Mouse (Mus musculus): Measurements from ENCODE around the gene Ube2q2. TPM values are rescaled to one million over a fixed set of nuclear protein-coding genes. Genes with fewer than 3 reads are reported as not detected.
"Not testable (repeated sequence)": the region's sequence is repeated elsewhere in the genome, so short reads cannot be mapped to it uniquely, and the experiment has no call there.

The Ube2q2 gene
- total RNA-seq, 2 experiments from 2014 or later = 39.2 to 39.6 TPM

GRCm38 (mm10) chr9:55236235-55237165, 87.8 kb downstream of the Ube2q2 start:
- no peak for DNase-seq

DNA sequence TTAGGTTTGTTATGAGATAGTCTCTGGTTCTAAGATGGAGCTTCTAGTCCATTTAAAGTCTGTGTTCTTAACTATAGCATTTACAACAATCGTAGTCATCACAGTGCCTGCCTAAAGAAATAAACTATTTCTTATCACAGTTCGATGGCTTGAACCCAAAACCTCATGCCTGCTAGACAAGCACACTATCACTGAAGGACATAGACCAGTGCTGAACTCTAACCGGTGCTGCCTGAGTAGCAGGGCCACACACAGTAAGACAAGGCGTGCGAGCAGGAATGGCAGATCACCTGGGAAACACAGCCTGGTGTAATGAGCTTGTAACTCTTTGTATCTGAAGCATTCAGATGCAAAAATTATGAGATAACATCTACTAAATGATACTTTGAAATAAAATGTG, 92.2 kb downstream of the Ube2q2 start:
- DNase-seq = no peak

DNA sequence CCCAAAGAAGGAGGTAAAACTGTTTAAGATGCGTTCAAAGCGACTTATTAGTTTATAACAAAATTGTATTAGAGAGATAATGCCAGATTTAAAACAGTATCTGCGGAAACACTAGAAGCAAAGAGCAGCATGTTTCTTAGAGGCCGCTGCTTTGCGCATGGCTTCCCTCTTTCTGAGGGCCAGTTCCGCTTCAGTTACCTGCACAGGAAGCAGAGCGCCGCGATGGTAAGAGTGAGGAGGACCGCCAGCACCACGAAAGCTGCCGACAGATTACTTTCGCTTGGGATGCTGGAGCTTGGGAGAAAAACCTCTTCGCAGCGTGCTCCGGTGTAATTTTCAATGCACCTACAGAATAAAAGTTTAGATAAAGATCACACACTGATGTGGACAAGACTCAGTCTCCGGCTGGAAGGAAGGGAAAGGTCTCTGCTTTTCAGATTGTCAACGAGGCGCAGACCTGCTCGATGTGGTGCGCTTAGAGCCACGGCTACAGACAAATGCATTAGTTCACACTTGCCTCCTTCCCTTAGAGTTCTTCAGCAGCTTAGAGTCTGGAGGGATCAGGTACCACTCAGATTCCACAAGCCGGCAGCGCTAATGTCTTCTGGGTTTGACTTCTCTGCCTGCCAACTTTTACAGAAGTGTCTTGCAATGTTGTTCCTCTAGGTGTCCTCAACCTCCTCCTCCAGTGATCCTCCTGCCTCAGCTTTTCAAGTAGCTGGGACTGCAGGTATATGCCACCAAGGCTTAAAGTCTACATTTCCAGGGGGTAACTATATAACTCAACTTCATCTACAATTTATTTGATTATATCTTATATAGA, 93.4 kb downstream of the Ube2q2 start:
- DNase-seq = no peak

DNA sequence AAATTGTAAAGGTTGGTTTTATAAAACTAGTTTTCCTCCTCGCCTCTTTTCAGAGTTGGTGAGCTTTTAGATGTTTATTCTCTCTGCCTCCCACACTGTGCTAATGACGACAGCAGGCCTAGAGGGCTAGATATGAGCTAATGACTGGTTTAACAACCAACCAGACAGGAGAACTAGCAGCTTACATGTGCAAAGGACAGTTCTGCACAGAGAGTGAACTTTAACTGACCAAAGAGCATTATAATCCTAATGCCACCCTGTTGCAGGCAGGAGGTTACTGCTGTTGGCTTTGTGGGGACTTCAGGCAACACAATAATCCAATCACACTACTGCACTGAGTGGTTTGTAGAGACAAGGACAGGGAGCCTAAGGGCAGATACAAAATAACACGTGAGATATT, 94.6 kb downstream of the Ube2q2 start:
- no peak for DNase-seq

DNA sequence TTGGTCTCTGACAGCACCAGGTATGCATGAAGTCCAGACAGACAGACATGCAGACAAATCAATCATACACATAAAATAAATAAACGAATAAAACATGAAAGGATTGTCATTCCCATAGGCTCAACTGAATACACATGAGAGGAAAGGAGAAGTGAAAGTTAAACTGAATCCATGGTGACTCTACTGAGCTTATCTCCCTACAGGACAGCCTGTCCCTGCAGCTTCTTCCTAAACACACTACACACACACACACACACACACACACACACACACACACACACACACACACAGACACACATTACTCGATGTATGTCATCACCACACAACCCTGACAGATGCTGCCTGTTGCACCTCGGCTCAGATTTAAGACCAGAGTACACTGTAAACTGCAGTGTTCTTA, 95.4 kb downstream of the Ube2q2 start:
- DNase-seq = no peak

GRCm38 (mm10) chr9:55245057-55245750, 96.5 kb downstream of the Ube2q2 start:
- DNase-seq = not testable (repeated sequence)

GRCm38 (mm10) chr9:55246440-55246839, 97.8 kb downstream of the Ube2q2 start:
- DNase-seq = no peak

DNA sequence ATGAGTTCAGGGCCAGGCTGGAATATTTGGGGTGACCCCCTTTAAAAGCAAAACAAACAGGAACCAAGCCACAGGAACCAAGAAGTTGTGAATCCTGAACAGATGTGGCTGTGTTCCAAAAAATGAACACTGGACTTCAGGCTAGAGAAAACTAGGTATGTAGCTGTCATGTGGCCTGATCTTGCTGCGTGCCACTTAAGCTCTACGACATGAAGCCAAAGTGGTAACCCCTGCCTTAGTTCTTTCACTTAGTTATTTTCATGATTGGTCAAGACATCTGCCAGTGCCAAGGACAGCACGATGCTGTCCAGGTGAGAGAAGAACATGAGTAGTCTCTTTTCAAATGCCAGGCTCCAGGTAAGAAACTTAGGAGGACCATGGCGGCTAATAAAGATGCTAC, 98.3 kb downstream of the Ube2q2 start:
- no peak for DNase-seq

GRCm38 (mm10) chr9:55248465-55248864, 99.8 kb downstream of the Ube2q2 start:
- no peak for DNase-seq

DNA sequence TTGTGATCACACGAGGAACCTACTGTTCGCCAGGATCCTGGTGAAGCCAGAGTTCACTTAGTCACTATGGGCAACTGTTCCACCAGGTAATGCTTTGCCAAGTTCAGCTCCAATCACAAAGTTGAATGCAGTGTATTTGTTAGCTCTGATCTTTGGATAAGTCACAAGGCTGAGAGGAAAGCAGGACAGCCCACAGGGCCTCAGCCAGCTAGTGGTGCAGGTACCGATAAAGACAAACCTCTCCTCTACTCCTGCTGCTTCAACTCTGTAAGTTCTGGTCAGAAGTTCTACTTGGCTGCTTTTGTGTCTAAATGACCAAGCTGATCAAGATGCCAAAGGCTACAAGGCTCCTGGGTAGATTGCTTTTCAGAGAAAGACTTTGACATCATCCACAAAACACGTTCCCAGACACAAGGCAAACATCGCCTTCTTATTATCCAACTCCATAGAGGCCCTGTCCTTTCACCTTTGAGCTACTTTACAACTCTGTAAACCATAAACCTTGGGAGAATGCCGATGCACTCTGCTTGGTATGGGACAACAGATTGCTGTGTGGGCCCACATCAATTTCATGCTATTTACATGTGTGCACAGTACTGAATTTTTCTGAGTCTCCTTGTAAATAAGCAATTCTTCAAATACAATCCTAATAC, 102.1 kb downstream of the Ube2q2 start:
- peak; percentile 18 for DNase-seq

- DNase-seq = peak; percentile 19
These were observed 103.4 kb downstream of the Ube2q2 start for GRCm38 (mm10) chr9:55252097-55252496.

GRCm38 (mm10) chr9:55253849-55254248, 105.2 kb downstream of the Ube2q2 start:
- no peak for DNase-seq

GRCm38 (mm10) chr9:55255056-55255455, 106.4 kb downstream of the Ube2q2 start:
- no peak for DNase-seq

DNA sequence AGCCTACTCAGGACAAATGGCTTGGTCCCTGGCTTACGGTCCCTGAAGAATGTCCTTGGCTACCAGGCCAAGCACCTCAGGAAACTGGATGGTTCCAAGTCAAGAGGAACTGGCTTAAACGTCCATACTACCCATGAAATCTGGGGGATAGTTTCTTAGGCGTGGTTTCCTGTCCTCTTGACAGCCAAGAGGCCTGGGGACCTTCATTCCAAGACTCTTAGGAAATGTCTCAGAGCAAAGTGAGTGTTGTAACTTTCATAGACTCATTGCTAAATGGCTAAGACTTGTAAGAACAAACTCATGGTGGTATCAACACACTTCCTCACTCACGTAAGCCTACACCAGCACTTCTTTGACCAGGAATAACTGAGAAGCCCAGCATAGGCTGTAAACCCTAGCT, 107.0 kb downstream of the Ube2q2 start:
- peak; percentile 46 for DNase-seq

DNA sequence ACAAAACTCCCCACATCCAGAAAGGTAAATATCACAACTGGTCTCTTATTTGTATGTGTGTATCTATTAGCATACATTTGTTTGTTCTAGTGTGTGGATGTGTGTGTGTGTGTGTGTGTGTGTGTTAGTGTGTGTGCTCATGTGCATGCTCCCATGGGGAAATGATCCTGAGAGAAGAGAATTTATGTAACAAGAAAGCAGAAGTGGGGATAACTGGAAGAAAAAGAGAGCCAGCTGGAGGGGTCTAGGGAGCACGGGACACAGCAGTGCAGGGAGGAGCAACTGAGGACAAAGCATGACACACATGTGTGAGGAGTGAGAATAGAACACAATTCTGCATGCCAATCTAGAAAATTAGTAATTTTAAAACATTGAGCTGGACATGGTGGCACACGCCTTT, 108.5 kb downstream of the Ube2q2 start:
- DNase-seq = no peak

Other genes with a start within 250 kb of the Ube2q2 start
- 10 to 100 TPM in 1 of 2 experiments, 1 to 10 TPM in 1; 7.6 to 10.8 TPM for gene Hykk, start 231.6 kb upstream of the Ube2q2 start, total RNA-seq (2021)
- 100 to 1,000 TPM; 192 to 197 TPM for gene Psma4, start 198.1 kb upstream of the Ube2q2 start, total RNA-seq (2021)
- not detected for gene AY074887, start 197.9 kb upstream of the Ube2q2 start, total RNA-seq (2021)
- 1 to 10 TPM in 1 of 2 experiments, under 1 TPM in 1; 0.99 to 2.5 TPM for gene Chrna5, start 168.0 kb upstream of the Ube2q2 start, total RNA-seq (2021)
- gene Chrna3, start 122.3 kb upstream of the Ube2q2 start, total RNA-seq (2021) = 10 to 100 TPM in 1 of 2 experiments, 1 to 10 TPM in 1; 9.4 to 14.5 TPM
- gene Chrnb4, start 100.1 kb upstream of the Ube2q2 start, total RNA-seq (2021) = 1 to 10 TPM; 4.8 to 9.5 TPM
- gene Fbxo22, start 60.1 kb downstream of the Ube2q2 start, total RNA-seq (2021) = 10 to 100 TPM; 29.6 to 32.2 TPM
- gene Nrg4, start 178.0 kb downstream of the Ube2q2 start, total RNA-seq (2021) = 10 to 100 TPM; 33.3 to 38.9 TPM
- gene Tmem266, start 178.1 kb downstream of the Ube2q2 start, total RNA-seq (2021) = 1 to 10 TPM; 1.4 to 1.5 TPM

Measured in adrenal gland, postnatal 10 days (tissue).